Mouse (Mus musculus): ENCODE data around the gene Zmym1.

- TF ChIP-seq CTCF (IDR thresholded peaks at IDR 0.05; ENCODE audit: extremely low read depth, insufficient read length, insufficient replicate concordance, low read depth, low read length) = no peak
- no peak for TF ChIP-seq POLR2A (IDR thresholded peaks at IDR 0.05; ENCODE audit: low read depth, low read length)
Observed at GRCm38 (mm10) chr4:127083131-127083530, 22.2 kb upstream of the Zmym1 start.

Measured in small intestine, adult 2 months (tissue).